ENCODE assay signal across 12 mouse cellular contexts in genomic region chr12:103578148-103578547, GRCm38 (mm10). TPM values are rescaled to one million over a fixed set of nuclear protein-coding genes. Genes with fewer than 3 reads are reported as not detected.
DNase-seq lines count a peak whose midpoint lies in the region; ATAC-seq and TF ChIP-seq lines count a peak whose summit lies in the region.
"Not testable (repeated sequence)": the region's sequence is repeated elsewhere in the genome, so short reads cannot be mapped to it uniquely, and the experiment has no call there.
"Had no signal": no experiment of that assay in that cellular context is flagged by ENCODE, and none has a peak within 500 bp of the region (broad histone marks: within the 10 kb centered on the region; RNA-seq: fewer than 3 reads in every experiment).

No protein-coding gene starts in this region.

- not testable (repeated sequence) for H3K4me2 ChIP-seq in lung, embryonic 16.5 days (ENCODE audit: low read depth, low read length); lung, postnatal 0 days (replicated peaks; ENCODE audit: low read depth, low read length)

- DNase-seq in lung, adult 18-20 months, result peak; percentile 39 to 50
- peak; percentile 83 for DNase-seq in lung, postnatal 0 days (ENCODE audit: low spot score)
- DNase-seq in lung, postnatal 14 days, result peak; percentile 13
- peak; percentile 60 for DNase-seq in lung, postnatal 25 days (ENCODE audit: low spot score)
- DNase-seq in lung, postnatal 36 days, result peak; percentile 73

- TF ChIP-seq CTCF in lung, postnatal 0 days (IDR thresholded peaks at IDR 0.05), result not testable (repeated sequence)

- H3K36me3 ChIP-seq in lung, embryonic 16.5 days (ENCODE audit: control insufficient read depth, insufficient read depth, low read length); lung, postnatal 0 days (ENCODE audit: insufficient read depth, low read length): not testable (repeated sequence)

- not testable (repeated sequence) for H3K9ac ChIP-seq in lung, embryonic 16.5 days (ENCODE audit: low read length); lung, postnatal 0 days (replicated peaks; ENCODE audit: low read depth)

- not testable (repeated sequence) for H3K27me3 ChIP-seq in lung, embryonic 16.5 days (ENCODE audit: control insufficient read depth, insufficient read depth, low read depth, low read length); lung, postnatal 0 days (replicated peaks; ENCODE audit: insufficient read depth, low read length)

- peak; percentile 77 for ATAC-seq in lung, embryonic 16.5 days (ENCODE audit: low read depth)
- ATAC-seq in lung, postnatal 0 days, result peak; percentile 96

- not testable (repeated sequence) for H3K4me3 ChIP-seq in lung, embryonic 16.5 days (ENCODE audit: low read length); lung, postnatal 0 days (ENCODE audit: low read depth, low read length)

- 66% methylated on average over 6 of the region's 6 CpGs for WGBS in lung, embryonic 16.5 days
- 60% methylated on average over 6 of the region's 6 CpGs for WGBS in lung, postnatal 0 days

- TF ChIP-seq EP300 in lung, postnatal 0 days (IDR thresholded peaks at IDR 0.05), result peak; percentile 86

- not testable (repeated sequence) for H3K4me1 ChIP-seq in lung, embryonic 16.5 days (replicated peaks; ENCODE audit: control insufficient read depth, insufficient read depth, low read length); lung, postnatal 0 days (ENCODE audit: insufficient read depth, low read depth, low read length)

- H3K27ac ChIP-seq in lung, embryonic 16.5 days (ENCODE audit: low read length); lung, postnatal 0 days (ENCODE audit: low read length): not testable (repeated sequence)

- not testable (repeated sequence) for H3K9me3 ChIP-seq in lung, embryonic 16.5 days (ENCODE audit: control insufficient read depth, low read length); lung, postnatal 0 days (ENCODE audit: low read length)

RNA-seq across cellular contexts. Expression of gene Ppp4r4, which starts 46.1 kb away (rescaled TPM):
- 2.2 and 3.5 TPM in 2 replicates for polyA plus RNA-seq in lung, embryonic 16.5 days (2015; fragmentation: Nextera tagmentation; extraction: Ambion mirVana)
- 6.1 and 6.3 TPM in 2 replicates for polyA plus RNA-seq in lung, postnatal 0 days (2015; fragmentation: Nextera tagmentation; extraction: Ambion mirVana)
- polyA plus RNA-seq: G1E had no signal

RNA-seq across cellular contexts. Expression of gene Serpina10, which starts 53.1 kb away (rescaled TPM):
- polyA plus RNA-seq in lung, embryonic 16.5 days (2015; fragmentation: Nextera tagmentation; extraction: Ambion mirVana), result 0.49 TPM in 1 of 2 replicates, not detected in the other
- 0.20 and 0.62 TPM in 2 replicates for polyA plus RNA-seq in lung, postnatal 0 days (2015; fragmentation: Nextera tagmentation; extraction: Ambion mirVana)
- polyA plus RNA-seq: activated CD4-positive, CD25-positive, alpha-beta regulatory T cell, adult 4 months; adrenal gland, adult 2 months; brain, embryonic 14.5 days; C2C12; CD4-positive, CD25-positive, alpha-beta regulatory T cell, adult 4 months; G1E had no signal

Comparison
In these comparisons a context has a peak if more than half of its experiments do, and no peak if none do; other contexts are left out.
1. DNase-seq: peak in every context shown above with its lines; median percentile 83 in lung, postnatal 0 days; 73 in lung, postnatal 36 days; 60 in lung, postnatal 25 days; 44 in lung, adult 18-20 months; 13 in lung, postnatal 14 days.